Mouse (Mus musculus) kidney, postnatal 4 days (tissue): Measurements from ENCODE around the gene 5730522E02Rik.

ENCODE experiments used
- DNase-seq, 2 experiments: peaks; one replicate each; pipeline ENCODE4 v3.0.0; 2021; ENCODE audit warnings: mixed read lengths in 2 of 2

Gene 5730522E02Rik

GRCm38 (mm10) chr11:25770991-25771568, 439.5 kb downstream of the 5730522E02Rik start:
- no peak for DNase-seq

- no peak for DNase-seq
Observed at GRCm38 (mm10) chr11:25767584-25768333, 442.8 kb downstream of the 5730522E02Rik start.

- no peak for DNase-seq
Observed at GRCm38 (mm10) chr11:25753156-25753899, 457.2 kb downstream of the 5730522E02Rik start.

GRCm38 (mm10) chr11:25752418-25752817, 458.1 kb downstream of the 5730522E02Rik start:
- DNase-seq, result no peak

GRCm38 (mm10) chr11:25747098-25747862, 463.3 kb downstream of the 5730522E02Rik start:
- DNase-seq, result no peak

- DNase-seq, result no peak
Observed at GRCm38 (mm10) chr11:25743664-25744063, 466.9 kb downstream of the 5730522E02Rik start.

- DNase-seq, result no peak
Observed at GRCm38 (mm10) chr11:25737255-25737654, 473.3 kb downstream of the 5730522E02Rik start.

- DNase-seq, result no peak
Observed at GRCm38 (mm10) chr11:25729476-25729875, 481.1 kb downstream of the 5730522E02Rik start.

GRCm38 (mm10) chr11:25715447-25716321, 494.9 kb downstream of the 5730522E02Rik start:
- no peak for DNase-seq

GRCm38 (mm10) chr11:25710559-25710958, 500.0 kb downstream of the 5730522E02Rik start:
- DNase-seq, result no peak

GRCm38 (mm10) chr11:25709892-25710291, 500.7 kb downstream of the 5730522E02Rik start:
- no peak for DNase-seq

GRCm38 (mm10) chr11:25704332-25705168, 506.0 kb downstream of the 5730522E02Rik start:
- DNase-seq, result no peak

- DNase-seq, result no peak
Observed at GRCm38 (mm10) chr11:25702791-25703190, 507.8 kb downstream of the 5730522E02Rik start.

GRCm38 (mm10) chr11:25697508-25698193, 512.9 kb downstream of the 5730522E02Rik start:
- no peak for DNase-seq

GRCm38 (mm10) chr11:25696168-25696567, 514.4 kb downstream of the 5730522E02Rik start:
- DNase-seq, result no peak

GRCm38 (mm10) chr11:25684731-25685130, 525.8 kb downstream of the 5730522E02Rik start:
- no peak for DNase-seq

GRCm38 (mm10) chr11:25679856-25680255, 530.7 kb downstream of the 5730522E02Rik start:
- no peak for DNase-seq

- DNase-seq, result no peak
Observed at GRCm38 (mm10) chr11:25674194-25674593, 536.4 kb downstream of the 5730522E02Rik start.

GRCm38 (mm10) chr11:25670018-25670417, 540.5 kb downstream of the 5730522E02Rik start:
- no peak for DNase-seq

GRCm38 (mm10) chr11:25664562-25665104, 545.9 kb downstream of the 5730522E02Rik start:
- no peak for DNase-seq
